Mouse (Mus musculus) hematopoietic stem cell, adult 5-6 weeks (primary cell): Measurements from ENCODE around the gene F11r. TPM values are rescaled to one million over a fixed set of nuclear protein-coding genes. Genes with fewer than 3 reads are reported as not detected.

Experiments used
- ATAC-seq, 2 experiments: fragments of 125-278 bp in 1 of 2; replicated peaks in 1 of 2; 2 replicates each; pipeline ENCODE4 v1.8.0; 2016 to 2017; ENCODE audit warnings: inconsistent platforms in 2 of 2, mild to moderate bottlenecking in 2 of 2, moderate number of reproducible peaks in 2 of 2, low read depth in 1 of 2, moderate TSS enrichment in 1 of 2; ENCODE audit not compliant: low FRiP score in 2 of 2, poor library complexity in 2 of 2, severe bottlenecking in 2 of 2, insufficient read depth in 1 of 2, low TSS enrichment in 1 of 2
- total RNA-seq: library from RNA; stranded (forward); fragments of 172-1452, 232-1000 nt; gene quantifications from 2 replicates; pipeline ENCODE4 v1.2.3, GENCODE M21; 2017

Gene F11r
- total RNA-seq, 1 experiment from 2014 or later: 13.4 TPM

- ATAC-seq: no peak
Observed at GRCm38 (mm10) chr1:171495371-171495770, 58.0 kb downstream of the F11r start.

- ATAC-seq: no peak
Observed at GRCm38 (mm10) chr1:171499856-171500255, 62.5 kb downstream of the F11r start.

GRCm38 (mm10) chr1:171501016-171501610 is 63.8 kb downstream of the F11r start:
- no peak for ATAC-seq

- ATAC-seq: no peak
Observed at GRCm38 (mm10) chr1:171501636-171502080, 64.3 kb downstream of the F11r start.

GRCm38 (mm10) chr1:171502388-171503249 is 65.3 kb downstream of the F11r start:
- ATAC-seq: peak; percentile 54 to 66

GRCm38 (mm10) chr1:171503250-171503591 is 65.9 kb downstream of the F11r start, which contains the start of gene Alyref2:
Alyref2 (plus strand) TSS chr1:171503478.
- peak; percentile 74 to 77 for ATAC-seq

GRCm38 (mm10) chr1:171503592-171504291 is 66.4 kb downstream of the F11r start:
- peak; percentile 12 to 30; a peak in 3 of 4 replicates for ATAC-seq

GRCm38 (mm10) chr1:171504586-171504985 is 67.3 kb downstream of the F11r start:
- no peak for ATAC-seq

- no peak for ATAC-seq
Observed at GRCm38 (mm10) chr1:171513234-171513633, 75.9 kb downstream of the F11r start.

GRCm38 (mm10) chr1:171513760-171514159 is 76.4 kb downstream of the F11r start:
- ATAC-seq: no peak

Other genes starting within 250 kb of the F11r start
- gene Pcp4l1, start 241.3 kb upstream of the F11r start, total RNA-seq: 42.7 and 46.5 TPM in 2 replicates
- 0.81 and 1.5 TPM in 2 replicates for gene Nr1i3, start 223.6 kb upstream of the F11r start, total RNA-seq
- gene Tomm40l, start 215.0 kb upstream of the F11r start, total RNA-seq: 17.5 and 25.0 TPM in 2 replicates
- not detected in 2 replicates for gene Apoa2, start 212.5 kb upstream of the F11r start, total RNA-seq
- 44.5 and 76.7 TPM in 2 replicates for gene Fcer1g, start 203.2 kb upstream of the F11r start, total RNA-seq
- gene Adamts4, start 187.1 kb upstream of the F11r start, total RNA-seq: 0.25 TPM in 1 of 2 replicates, not detected in the other
- gene Ndufs2, start 186.1 kb upstream of the F11r start, total RNA-seq: 260 and 369 TPM in 2 replicates
- gene B4galt3, start 167.2 kb upstream of the F11r start, total RNA-seq: 13.7 and 43.0 TPM in 2 replicates
- 9.5 and 35.5 TPM in 2 replicates for gene Ppox, start 156.3 kb upstream of the F11r start, total RNA-seq
- 26.5 and 31.8 TPM in 2 replicates for gene Usp21, start 149.5 kb upstream of the F11r start, total RNA-seq
- gene Ufc1, start 142.5 kb upstream of the F11r start, total RNA-seq: 56.5 and 92.4 TPM in 2 replicates
- 11.0 and 15.8 TPM in 2 replicates for gene Dedd, start 108.4 kb upstream of the F11r start, total RNA-seq
- gene Nit1, start 91.9 kb upstream of the F11r start, total RNA-seq: 45.7 and 55.1 TPM in 2 replicates
- gene Pfdn2, start 91.9 kb upstream of the F11r start, total RNA-seq: 35.8 and 50.2 TPM in 2 replicates
- 3.5 and 5.7 TPM in 2 replicates for gene Klhdc9, start 76.7 kb upstream of the F11r start, total RNA-seq
- 5.2 and 6.2 TPM in 2 replicates for gene Nectin4, start 67.4 kb upstream of the F11r start, total RNA-seq
- 112 and 133 TPM in 2 replicates for gene Arhgap30, start 48.6 kb upstream of the F11r start, total RNA-seq
- gene Usf1, start 26.2 kb upstream of the F11r start, total RNA-seq: 47.0 and 59.5 TPM in 2 replicates
- gene Tstd1, start 18.7 kb upstream of the F11r start, total RNA-seq: 4.7 and 8.8 TPM in 2 replicates
- 10.0 and 10.3 TPM in 2 replicates for gene Alyref2, start 65.9 kb downstream of the F11r start, total RNA-seq
- gene Itln1, start 97.8 kb downstream of the F11r start, total RNA-seq: not detected in 2 replicates
- gene Cd244a, start 121.7 kb downstream of the F11r start, total RNA-seq: 25.9 and 29.0 TPM in 2 replicates
- gene Ly9, start 169.9 kb downstream of the F11r start, total RNA-seq: 35.9 and 41.0 TPM in 2 replicates
- 1.9 and 2.3 TPM in 2 replicates for gene Slamf7, start 215.5 kb downstream of the F11r start, total RNA-seq
- gene Cd48, start 244.5 kb downstream of the F11r start, total RNA-seq: 60.5 and 99.3 TPM in 2 replicates